Mouse (Mus musculus): ENCODE data around the gene Fam120b. TPM values are rescaled to one million over a fixed set of nuclear protein-coding genes. Genes with fewer than 3 reads are reported as not detected.

The Fam120b gene
- polyA plus RNA-seq, 1 experiment from 2014 or later, result 13.0 TPM

DNA sequence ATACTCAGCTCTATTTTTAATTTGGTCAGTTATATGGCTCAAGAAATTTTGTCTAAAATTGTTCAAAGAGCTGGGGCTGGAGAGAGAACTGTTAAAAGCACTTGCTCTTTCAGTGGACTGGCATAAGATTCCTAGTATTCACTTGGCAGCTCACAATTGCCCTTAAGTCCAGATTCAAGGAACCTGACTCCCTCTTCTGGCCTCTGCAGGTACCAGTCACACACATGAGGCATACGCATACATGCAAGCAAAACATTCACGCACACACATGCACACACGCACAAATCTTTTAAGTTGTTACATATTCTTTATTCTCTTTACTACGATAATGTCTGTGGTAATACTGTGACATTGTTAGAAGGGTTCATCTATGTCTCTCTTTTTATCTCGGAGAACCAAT lies 12.6 kb upstream of the Fam120b start:
- Histone ChIP-seq H3K4me1 (replicated peaks; ENCODE audit: control insufficient read depth, insufficient read depth, low read length) (peaks cover 6% of the 10 kb centered on the region; the same call in 1 of the 2 replicates), H3K9ac (ENCODE audit: low read depth, low read length) (no peak overlapping the region), H3K4me3 (ENCODE audit: low read depth, low read length) (no peak overlapping the region), H3K9me3 (ENCODE audit: control insufficient read depth, low read length) (no peaks in the 10 kb centered on the region), H3K36me3 (ENCODE audit: control insufficient read depth, insufficient read depth, low read length) (no peaks in the 10 kb centered on the region), H3K27me3 (replicated peaks; ENCODE audit: control insufficient read depth, insufficient read depth, low read length) (peaks cover 47% of the 10 kb centered on the region), H3K27ac (ENCODE audit: low read depth, low read length) (no peak overlapping the region), H3K4me2 (no peak overlapping the region)
- DNase-seq (ENCODE audit: low spot score) (peak; percentile 18), ATAC-seq (replicated peaks; ENCODE audit: low FRiP score) (no peak)
- WGBS, result 82% methylated on average over 5 of the region's 5 CpGs

DNA sequence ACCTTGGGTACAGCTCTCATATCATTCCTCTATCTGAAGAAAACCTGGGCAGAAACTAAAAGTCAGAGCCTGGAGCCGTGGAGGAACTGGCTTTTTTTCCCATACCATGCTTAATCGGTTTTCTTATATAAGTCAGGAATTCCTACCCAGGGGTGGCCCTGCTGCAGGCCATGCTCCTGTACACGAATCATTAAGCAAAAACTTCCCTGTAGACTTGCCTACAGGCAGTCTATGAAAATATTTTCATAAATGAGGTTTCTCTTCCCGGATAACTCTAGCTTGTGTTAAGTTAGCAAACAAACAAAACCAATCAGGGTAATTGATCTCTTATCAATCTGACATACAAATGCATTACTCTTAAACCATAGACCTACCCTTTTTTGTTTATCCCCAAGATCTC lies 7.1 kb upstream of the Fam120b start:
- Histone ChIP-seq H3K27ac (ENCODE audit: low read depth, low read length) (no peak overlapping the region; the same call in 1 of the 2 replicates), H3K4me3 (ENCODE audit: low read depth, low read length) (no peak overlapping the region), H3K9ac (ENCODE audit: low read depth, low read length) (no peak overlapping the region), H3K4me2 (no peak overlapping the region), H3K4me1 (replicated peaks; ENCODE audit: control insufficient read depth, insufficient read depth, low read length) (no peaks in the 10 kb centered on the region), H3K9me3 (ENCODE audit: control insufficient read depth, low read length) (no peaks in the 10 kb centered on the region), H3K36me3 (ENCODE audit: control insufficient read depth, insufficient read depth, low read length) (no peaks in the 10 kb centered on the region), H3K27me3 (replicated peaks; ENCODE audit: control insufficient read depth, insufficient read depth, low read length) (no peaks in the 10 kb centered on the region; the same call in none of the 2 replicates)
- 60% methylated on average over 4 of the region's 4 CpGs for WGBS
- ATAC-seq (replicated peaks; ENCODE audit: low FRiP score), result no peak
- peak; percentile 26 for DNase-seq (ENCODE audit: low spot score)

DNA sequence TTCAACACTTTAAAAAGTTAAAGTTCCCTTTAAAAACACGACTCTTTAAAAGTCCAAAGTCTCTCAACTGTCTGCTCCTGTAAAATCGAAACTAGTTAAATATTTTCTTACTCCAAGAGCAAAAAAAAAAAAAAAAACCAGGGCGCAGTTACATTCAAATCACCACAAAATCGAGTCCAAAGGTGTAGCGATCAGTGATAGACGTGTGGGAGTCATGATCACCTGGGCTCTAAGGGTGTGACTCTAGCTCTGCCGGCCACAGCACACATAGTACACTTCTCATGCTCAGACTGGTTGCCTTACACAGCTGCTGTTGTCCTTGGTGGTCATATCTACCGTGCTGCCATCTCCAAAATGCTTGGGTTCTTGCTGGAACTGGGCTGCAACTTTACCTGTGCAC lies 6.6 kb upstream of the Fam120b start:
- peak; percentile 66 for ATAC-seq (replicated peaks; ENCODE audit: low FRiP score)
- DNase-seq (ENCODE audit: low spot score), result peak; percentile 26
- Histone ChIP-seq H3K27me3 (replicated peaks; ENCODE audit: control insufficient read depth, insufficient read depth, low read length) (no peaks in the 10 kb centered on the region; the same call in 1 of the 2 replicates), H3K9me3 (ENCODE audit: control insufficient read depth, low read length) (no peaks in the 10 kb centered on the region), H3K4me1 (replicated peaks; ENCODE audit: control insufficient read depth, insufficient read depth, low read length) (no peaks in the 10 kb centered on the region), H3K27ac (ENCODE audit: low read depth, low read length) (no peak overlapping the region), H3K4me2 (no peak overlapping the region), H3K9ac (ENCODE audit: low read depth, low read length) (no peak overlapping the region), H3K4me3 (ENCODE audit: low read depth, low read length) (no peak overlapping the region), H3K36me3 (ENCODE audit: control insufficient read depth, insufficient read depth, low read length) (no peaks in the 10 kb centered on the region)
- WGBS, result 64% methylated on average over 8 of the region's 8 CpGs

DNA sequence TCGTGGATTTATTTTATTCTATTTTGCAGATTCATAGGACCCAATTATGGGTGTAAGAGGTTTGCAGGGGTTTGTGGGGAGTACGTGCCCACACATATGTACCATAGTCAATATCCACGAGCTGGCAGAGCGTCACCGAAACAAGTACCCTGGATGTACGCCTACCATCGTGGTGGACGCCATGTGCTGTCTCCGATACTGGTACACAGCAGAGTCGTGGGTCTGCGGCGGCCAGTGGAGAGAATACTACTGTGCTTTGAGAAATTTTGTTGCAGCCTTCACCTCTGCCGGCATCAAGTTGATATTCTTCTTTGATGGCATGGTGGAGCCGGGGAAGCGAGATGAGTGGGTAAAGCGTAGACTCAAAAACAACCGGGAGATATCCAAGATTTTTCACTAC lies 5.7 kb downstream of the Fam120b start:
- H3K4me1 ChIP-seq (replicated peaks; ENCODE audit: control insufficient read depth, insufficient read depth, low read length), result peaks cover 3% of the 10 kb centered on the region; the same call in 1 of the 2 replicates
- DNase-seq (ENCODE audit: low spot score) (no peak), ATAC-seq (replicated peaks; ENCODE audit: low FRiP score) (no peak)
- H3K27me3 ChIP-seq (replicated peaks; ENCODE audit: control insufficient read depth, insufficient read depth, low read length), result no peaks in the 10 kb centered on the region
- no peak overlapping the region for H3K9ac ChIP-seq (ENCODE audit: low read depth, low read length)
- WGBS, result 93% methylated on average over 17 of the region's 17 CpGs
- peaks cover 11% of the 10 kb centered on the region for H3K36me3 ChIP-seq (ENCODE audit: control insufficient read depth, insufficient read depth, low read length)
- H3K27ac ChIP-seq (ENCODE audit: low read depth, low read length), result no peak overlapping the region
- no peak overlapping the region for H3K4me3 ChIP-seq (ENCODE audit: low read depth, low read length)
- no peak overlapping the region for H3K4me2 ChIP-seq
- H3K9me3 ChIP-seq (ENCODE audit: control insufficient read depth, low read length), result no peaks in the 10 kb centered on the region

DNA sequence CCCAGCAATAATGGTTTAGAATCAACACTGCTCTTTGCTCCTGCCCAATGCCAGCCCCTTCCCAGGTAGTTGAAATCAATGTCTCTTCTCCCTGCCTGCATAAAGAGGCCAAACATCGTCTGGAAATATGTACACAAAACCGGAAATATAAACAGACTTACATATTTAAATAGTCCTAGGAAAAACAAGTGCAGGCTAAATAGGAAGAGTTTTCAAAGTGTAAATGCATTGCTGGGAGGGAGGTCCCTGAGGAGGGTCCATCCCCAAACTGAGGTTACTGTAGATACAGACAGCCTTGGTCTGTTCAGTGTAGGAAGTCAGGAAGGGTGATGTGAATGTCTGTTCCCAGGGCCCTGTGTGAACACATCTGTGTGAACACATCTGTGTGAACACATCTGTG lies 10.6 kb downstream of the Fam120b start:
- H3K9me3 ChIP-seq (ENCODE audit: control insufficient read depth, low read length), result no peaks in the 10 kb centered on the region
- H3K36me3 ChIP-seq (ENCODE audit: control insufficient read depth, insufficient read depth, low read length), result peaks cover 22% of the 10 kb centered on the region

DNA sequence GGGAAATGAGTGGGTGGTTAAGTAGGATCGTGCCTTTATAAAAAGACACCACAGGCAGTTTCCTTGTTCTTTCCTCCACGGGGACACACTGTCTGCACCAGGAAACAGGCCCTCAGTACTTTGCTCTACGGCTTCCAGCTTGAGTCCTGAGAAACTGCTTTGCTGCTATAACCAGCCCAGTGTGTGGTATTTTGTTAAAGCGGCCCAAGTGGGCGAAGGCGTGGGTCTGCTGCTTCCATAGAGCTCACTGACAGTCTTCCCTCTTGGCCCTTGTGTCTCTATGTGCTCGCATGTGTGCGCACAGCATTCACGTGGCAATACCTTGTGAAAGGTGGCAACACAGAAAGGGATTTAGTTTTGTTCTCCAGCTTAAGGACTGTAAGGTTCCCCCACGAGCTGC lies 13.3 kb downstream of the Fam120b start:
- no peak overlapping the region for H3K4me3 ChIP-seq (ENCODE audit: low read depth, low read length)
- ATAC-seq (replicated peaks; ENCODE audit: low FRiP score) (no peak), DNase-seq (ENCODE audit: low spot score) (no peak)
- 84% methylated on average over 10 of the region's 10 CpGs for WGBS
- H3K9ac ChIP-seq (ENCODE audit: low read depth, low read length), result no peak overlapping the region
- H3K4me1 ChIP-seq (replicated peaks; ENCODE audit: control insufficient read depth, insufficient read depth, low read length), result no peaks in the 10 kb centered on the region
- no peak overlapping the region for H3K27ac ChIP-seq (ENCODE audit: low read depth, low read length)
- peaks cover 13% of the 10 kb centered on the region; the same call in 1 of the 2 replicates for H3K36me3 ChIP-seq (ENCODE audit: control insufficient read depth, insufficient read depth, low read length)
- no peaks in the 10 kb centered on the region for H3K27me3 ChIP-seq (replicated peaks; ENCODE audit: control insufficient read depth, insufficient read depth, low read length)
- no peak overlapping the region for H3K4me2 ChIP-seq
- H3K9me3 ChIP-seq (ENCODE audit: control insufficient read depth, low read length), result no peaks in the 10 kb centered on the region

More for the DNA sequence above, 10.6 kb downstream of the Fam120b start:
- H3K4me2 ChIP-seq, result no peak overlapping the region
- H3K4me1 ChIP-seq (replicated peaks; ENCODE audit: control insufficient read depth, insufficient read depth, low read length), result no peaks in the 10 kb centered on the region
- DNase-seq (ENCODE audit: low spot score) (no peak), ATAC-seq (replicated peaks; ENCODE audit: low FRiP score) (no peak)
- no peaks in the 10 kb centered on the region for H3K27me3 ChIP-seq (replicated peaks; ENCODE audit: control insufficient read depth, insufficient read depth, low read length)
- WGBS, result 89% methylated on average over 2 of the region's 2 CpGs
- no peak overlapping the region for H3K27ac ChIP-seq (ENCODE audit: low read depth, low read length)
- H3K9ac ChIP-seq (ENCODE audit: low read depth, low read length), result no peak overlapping the region
- H3K4me3 ChIP-seq (ENCODE audit: low read depth, low read length), result no peak overlapping the region

DNA sequence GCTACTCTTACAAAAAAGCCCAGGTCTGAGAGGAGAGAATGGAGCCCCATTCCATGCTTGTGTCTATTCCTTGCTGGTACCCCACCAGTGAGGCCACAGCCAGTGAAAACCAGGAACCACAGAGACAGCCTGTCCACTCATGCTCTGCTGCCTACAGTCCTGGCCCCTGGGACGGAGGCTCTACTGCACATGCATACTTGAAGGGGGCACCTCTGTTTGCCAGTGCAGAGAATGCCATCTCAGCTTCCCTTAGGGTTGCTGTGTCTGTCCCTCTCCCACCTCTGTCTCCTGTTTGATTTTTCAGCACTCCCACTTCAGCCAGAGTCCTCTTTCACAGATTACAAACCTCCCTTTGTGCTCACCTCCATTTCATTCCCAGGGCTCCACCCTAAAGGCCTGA lies 14.9 kb downstream of the Fam120b start:
- 100% methylated on average over 1 of the region's 1 CpGs for WGBS
- no peaks in the 10 kb centered on the region for H3K9me3 ChIP-seq (ENCODE audit: control insufficient read depth, low read length)
- H3K4me2 ChIP-seq, result no peak overlapping the region
- ATAC-seq (replicated peaks; ENCODE audit: low FRiP score) (no peak), DNase-seq (ENCODE audit: low spot score) (no peak)
- H3K9ac ChIP-seq (ENCODE audit: low read depth, low read length), result no peak overlapping the region
- H3K27ac ChIP-seq (ENCODE audit: low read depth, low read length), result no peak overlapping the region
- H3K4me3 ChIP-seq (ENCODE audit: low read depth, low read length), result no peak overlapping the region
- no peaks in the 10 kb centered on the region for H3K27me3 ChIP-seq (replicated peaks; ENCODE audit: control insufficient read depth, insufficient read depth, low read length)
- peaks cover 11% of the 10 kb centered on the region; the same call in 1 of the 2 replicates for H3K36me3 ChIP-seq (ENCODE audit: control insufficient read depth, insufficient read depth, low read length)
- no peaks in the 10 kb centered on the region for H3K4me1 ChIP-seq (replicated peaks; ENCODE audit: control insufficient read depth, insufficient read depth, low read length)

DNA sequence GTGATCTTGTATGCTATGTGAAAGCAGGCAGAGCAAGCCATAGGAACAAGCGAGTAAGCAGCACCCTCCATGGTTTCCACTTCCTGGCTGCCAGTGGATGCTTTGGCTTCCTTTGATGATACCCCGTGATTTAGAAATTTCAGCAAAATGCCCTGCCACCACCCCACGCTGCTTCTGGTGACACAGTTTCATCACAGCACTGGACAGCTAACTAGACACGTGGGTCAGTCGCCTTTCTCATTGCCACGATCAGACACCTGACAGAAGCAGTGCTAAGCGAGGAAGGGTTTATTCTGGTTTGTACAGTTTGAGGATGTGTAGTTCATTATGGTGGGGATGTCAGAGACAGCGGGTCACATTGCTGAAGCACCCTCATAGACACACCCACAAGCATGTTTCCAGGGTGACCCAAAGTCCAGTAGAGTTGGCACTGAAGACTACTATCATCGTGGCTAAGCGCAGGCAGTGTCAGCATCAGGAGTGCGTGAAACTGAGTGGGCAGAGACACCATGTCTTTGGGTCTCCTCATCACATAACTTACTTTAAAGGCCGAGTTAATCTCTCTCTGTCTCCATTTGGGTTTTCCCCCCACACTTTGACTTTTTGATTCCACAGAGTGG lies 20.7 kb downstream of the Fam120b start:
- no peaks in the 10 kb centered on the region for H3K4me1 ChIP-seq (replicated peaks; ENCODE audit: control insufficient read depth, insufficient read depth, low read length)
- H3K9ac ChIP-seq (ENCODE audit: low read depth, low read length), result no peak overlapping the region
- no peak overlapping the region for H3K27ac ChIP-seq (ENCODE audit: low read depth, low read length)
- no peak overlapping the region for H3K4me2 ChIP-seq
- ATAC-seq (replicated peaks; ENCODE audit: low FRiP score) (no peak), DNase-seq (ENCODE audit: low spot score) (no peak)
- WGBS, result 86% methylated on average over 12 of the region's 12 CpGs
- no peak overlapping the region for H3K4me3 ChIP-seq (ENCODE audit: low read depth, low read length)
- no peaks in the 10 kb centered on the region for H3K27me3 ChIP-seq (replicated peaks; ENCODE audit: control insufficient read depth, insufficient read depth, low read length)
- no peaks in the 10 kb centered on the region for H3K9me3 ChIP-seq (ENCODE audit: control insufficient read depth, low read length)
- H3K36me3 ChIP-seq (ENCODE audit: control insufficient read depth, insufficient read depth, low read length), result peaks cover 12% of the 10 kb centered on the region

DNA sequence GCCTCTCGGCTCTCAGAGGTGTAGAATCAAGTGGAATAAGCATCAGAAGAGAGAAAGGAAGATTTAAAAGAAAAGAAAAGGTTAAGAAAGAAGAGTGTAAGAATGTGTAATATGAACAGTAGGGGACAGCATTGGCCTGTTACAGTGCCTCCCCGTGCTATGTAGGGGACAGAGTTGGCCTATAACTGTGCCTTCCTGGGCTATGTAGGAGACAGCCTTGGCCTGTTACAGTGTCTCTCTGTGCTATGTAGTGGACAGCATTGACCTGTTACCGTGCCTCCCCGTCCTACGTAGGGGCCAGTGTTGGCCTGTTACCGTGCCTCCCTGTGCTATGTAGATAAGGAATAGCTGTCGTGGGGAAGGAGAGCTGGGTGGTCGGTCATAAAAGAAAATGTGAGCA lies 23.5 kb downstream of the Fam120b start:
- Histone ChIP-seq H3K4me3 (ENCODE audit: low read depth, low read length) (no peak overlapping the region), H3K27me3 (replicated peaks; ENCODE audit: control insufficient read depth, insufficient read depth, low read length) (no peaks in the 10 kb centered on the region), H3K27ac (ENCODE audit: low read depth, low read length) (no peak overlapping the region), H3K4me2 (no peak overlapping the region), H3K36me3 (ENCODE audit: control insufficient read depth, insufficient read depth, low read length) (peaks cover 25% of the 10 kb centered on the region), H3K9me3 (ENCODE audit: control insufficient read depth, low read length) (peaks cover 3% of the 10 kb centered on the region; the same call in 1 of the 2 replicates), H3K4me1 (replicated peaks; ENCODE audit: control insufficient read depth, insufficient read depth, low read length) (no peaks in the 10 kb centered on the region), H3K9ac (ENCODE audit: low read depth, low read length) (no peak overlapping the region)
- 68% methylated on average over 8 of the region's 8 CpGs for WGBS
- DNase-seq (ENCODE audit: low spot score), result no peak
- ATAC-seq (replicated peaks; ENCODE audit: low FRiP score), result 0 out of 2 replicates have a peak, but pooled peaks have one; percentile 36

All from liver, embryonic 11.5 days (tissue).